Mouse (Mus musculus) midbrain, embryonic 15.5 days (tissue): ENCODE results near the gene Trim17. TPM values are rescaled to one million over a fixed set of nuclear protein-coding genes. Genes with fewer than 3 reads are reported as not detected.

ENCODE experiments used
- ATAC-seq: fragments of 200-750 bp; cut with Nextera tagmentation; replicated peaks from 2 replicates; pipeline ENCODE4 v1.8.0; 2017; ENCODE audit warnings: moderate TSS enrichment
- H3K27ac ChIP-seq: fragments of 300-500 bp; sonication (generic); 2 replicates; pipeline ENCODE4 v1.5.1; 2015; ENCODE audit warnings: mild to moderate bottlenecking, inconsistent platforms
- H3K27me3 ChIP-seq: fragments of 300-500 bp; sonication (generic); replicated peaks from 2 replicates; pipeline ENCODE4 v1.6.1; 2015; ENCODE audit warnings: inconsistent platforms
- H3K36me3 ChIP-seq: fragments of 300-500 bp; sonication (generic); replicated peaks from 2 replicates; pipeline ENCODE4 v1.6.1; 2015; ENCODE audit warnings: inconsistent platforms
- H3K4me1 ChIP-seq: fragments of 300-500 bp; sonication (generic); 2 replicates; pipeline ENCODE4 v1.6.1; 2015; ENCODE audit warnings: inconsistent platforms
- H3K4me2 ChIP-seq: fragments of 300-500 bp; sonication (generic); 2 replicates; pipeline ENCODE4 v1.6.1; 2015; ENCODE audit warnings: inconsistent platforms, mild to moderate bottlenecking, moderate library complexity
- H3K4me3 ChIP-seq: fragments of 300-500 bp; sonication (generic); 2 replicates; pipeline ENCODE4 v1.5.1; 2015; ENCODE audit warnings: mild to moderate bottlenecking, inconsistent platforms
- H3K9ac ChIP-seq: fragments of 300-500 bp; sonication (generic); 2 replicates; pipeline ENCODE4 v1.6.1; 2015; ENCODE audit warnings: mild to moderate bottlenecking, inconsistent platforms
- H3K9me3 ChIP-seq: fragments of 300-500 bp; sonication (generic); 2 replicates; pipeline ENCODE4 v1.6.1; 2016; ENCODE audit warnings: inconsistent platforms
- WGBS: fragments of 180-500 bp; shearing (Covaris S2); methylation state at CpG from one replicate; pipeline ENCODE4 v1.1.7; 2015; ENCODE audit warnings: mixed read lengths; 5-methylcytosine and 5-hydroxymethylcytosine counted together
- polyA plus RNA-seq: library from polyadenylated mRNA; unstranded; fragments of >200 nt; fragmentation: Nextera tagmentation; extraction: Ambion mirVana; gene quantifications from 2 replicates; pipeline ENCODE4 v1.2.1, GENCODE M21; 2015

The Trim17 gene
- polyA plus RNA-seq, 1 experiment from 2014 or later = 2.0 TPM

DNA sequence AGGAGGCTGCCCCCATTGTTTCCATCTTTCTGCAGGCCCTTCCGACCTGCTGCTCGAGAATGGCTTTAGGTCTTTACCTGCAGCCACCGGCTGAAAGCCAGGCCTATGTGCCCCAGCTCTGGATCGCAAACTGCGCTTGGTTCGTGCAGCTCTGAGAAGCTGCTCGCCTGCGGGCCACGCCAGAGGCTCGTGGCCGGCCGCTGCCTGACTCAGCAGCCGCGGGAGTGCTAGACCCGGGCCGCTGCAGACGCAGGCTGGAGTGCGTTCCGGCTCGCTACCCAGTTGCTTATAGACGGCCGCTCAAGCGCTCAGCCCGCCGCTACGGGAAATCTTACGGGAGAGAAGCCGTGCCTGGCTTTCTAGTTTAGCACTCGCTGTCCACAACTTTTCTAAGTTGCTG is 22.7 kb downstream of the Trim17 start:
- Histone ChIP-seq H3K36me3 (peaks cover 3% of the 10 kb centered on the region; the same call in 1 of the 2 replicates), H3K4me3 (peak overlapping the region; percentile 93), H3K27me3 (no peaks in the 10 kb centered on the region), H3K9ac (peak overlapping the region; percentile 85), H3K27ac (peak overlapping the region; percentile 76), H3K9me3 (no peaks in the 10 kb centered on the region), H3K4me1 (peaks cover 50% of the 10 kb centered on the region), H3K4me2 (peak overlapping the region; percentile 99)
- under 1% methylated on average over 29 of the region's 29 CpGs for WGBS
- ATAC-seq = no peak

DNA sequence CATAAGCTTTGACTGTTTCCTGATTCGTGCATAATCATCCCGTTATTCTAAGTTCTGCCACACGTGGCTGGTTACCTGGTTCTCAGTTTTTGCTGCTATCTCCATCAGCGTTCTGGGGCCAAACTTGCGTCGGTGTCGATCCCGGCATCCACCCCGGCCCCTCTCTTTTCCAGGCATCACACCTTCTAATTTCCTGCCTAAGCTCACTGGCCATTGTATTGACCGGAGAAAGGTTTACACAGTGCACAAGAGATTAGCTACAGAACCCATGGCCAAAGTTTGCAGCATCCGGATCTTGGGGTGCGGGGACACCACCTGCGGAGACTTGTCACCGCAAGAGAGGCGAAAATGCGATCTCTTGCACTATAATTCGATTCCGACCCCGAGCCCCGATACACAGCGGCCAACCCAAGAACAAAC is 23.1 kb downstream of the Trim17 start:
- WGBS = under 1% methylated on average over 21 of the region's 21 CpGs
- peak overlapping the region; percentile 93 for H3K4me3 ChIP-seq
- peak; percentile 37; the same call in 1 of the 2 replicates for ATAC-seq
- peak overlapping the region; percentile 99 for H3K4me2 ChIP-seq
- H3K9me3 ChIP-seq = no peaks in the 10 kb centered on the region
- H3K36me3 ChIP-seq = peaks cover 8% of the 10 kb centered on the region; the same call in 1 of the 2 replicates
- peaks cover 50% of the 10 kb centered on the region for H3K4me1 ChIP-seq
- no peaks in the 10 kb centered on the region for H3K27me3 ChIP-seq
- H3K9ac ChIP-seq = peak overlapping the region; percentile 85
- peak overlapping the region; percentile 76 for H3K27ac ChIP-seq

GRCm38 (mm10) chr11:58978027-58978705 is 23.7 kb downstream of the Trim17 start, which contains the start of gene Trim11:
Gene Trim11, plus strand, starts transcription at chr11:58978093.
- peak; percentile 88 for ATAC-seq
- Histone ChIP-seq H3K9me3 (no peaks in the 10 kb centered on the region), H3K36me3 (peaks cover 10% of the 10 kb centered on the region; the same call in 1 of the 2 replicates), H3K4me1 (peaks cover 50% of the 10 kb centered on the region), H3K27me3 (no peaks in the 10 kb centered on the region), H3K4me3 (peak within 1 kb of the TSS; percentile 93), H3K4me2 (peak within 1 kb of the TSS; percentile 99), H3K9ac (peak within 1 kb of the TSS; percentile 85), H3K27ac (peak within 1 kb of the TSS; percentile 76)
- WGBS = under 1% methylated on average over 64 of the region's 64 CpGs

- no peak overlapping the region for H3K27ac ChIP-seq
- peak overlapping the region; percentile 99 for H3K4me2 ChIP-seq
- H3K9me3 ChIP-seq = no peaks in the 10 kb centered on the region
- 4% methylated on average over 5 of the region's 5 CpGs for WGBS
- peaks cover 10% of the 10 kb centered on the region; the same call in 1 of the 2 replicates for H3K36me3 ChIP-seq
- peak; percentile 18; the same call in 1 of the 2 replicates for ATAC-seq
- peak overlapping the region; percentile 85 for H3K9ac ChIP-seq
- peak overlapping the region; percentile 93 for H3K4me3 ChIP-seq
- H3K4me1 ChIP-seq = peaks cover 50% of the 10 kb centered on the region
- no peaks in the 10 kb centered on the region for H3K27me3 ChIP-seq
Measured at GRCm38 (mm10) chr11:58978706-58979030, 24.2 kb downstream of the Trim17 start.

DNA sequence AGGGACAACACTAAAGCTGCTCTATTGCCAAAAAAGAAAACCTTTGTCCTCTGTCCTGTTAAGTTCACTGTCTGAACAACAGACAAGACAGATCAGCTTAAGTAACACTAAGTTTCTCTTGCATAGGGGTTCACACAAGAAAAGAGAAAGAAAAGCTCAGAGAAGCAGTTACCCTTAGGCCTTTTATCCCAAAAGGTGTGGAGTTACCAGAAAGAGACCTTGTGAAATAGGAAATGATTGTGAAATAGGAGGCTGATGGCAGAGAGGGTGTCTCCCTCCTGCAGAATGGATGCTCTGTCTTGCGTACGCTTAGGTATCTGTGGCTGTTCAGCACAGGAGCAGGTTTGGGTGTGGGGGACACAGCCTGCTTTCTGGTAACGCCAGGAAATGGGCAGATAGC is 24.7 kb downstream of the Trim17 start:
- H3K9ac ChIP-seq = peak overlapping the region; percentile 85
- H3K9me3 ChIP-seq = no peaks in the 10 kb centered on the region
- no peak overlapping the region for H3K27ac ChIP-seq
- peak overlapping the region; percentile 93 for H3K4me3 ChIP-seq
- peaks cover 10% of the 10 kb centered on the region; the same call in 1 of the 2 replicates for H3K36me3 ChIP-seq
- H3K4me1 ChIP-seq = peaks cover 50% of the 10 kb centered on the region
- H3K4me2 ChIP-seq = peak overlapping the region; percentile 99
- 80% methylated on average over 3 of the region's 3 CpGs for WGBS
- H3K27me3 ChIP-seq = no peaks in the 10 kb centered on the region
- ATAC-seq = no peak

GRCm38 (mm10) chr11:58979661-58980060 is 25.2 kb downstream of the Trim17 start:
- peak overlapping the region; percentile 93 for H3K4me3 ChIP-seq
- 85% methylated on average over 7 of the region's 7 CpGs for WGBS
- H3K27ac ChIP-seq = no peak overlapping the region
- H3K9ac ChIP-seq = peak overlapping the region; percentile 85; the same call in 1 of the 2 replicates
- no peak for ATAC-seq
- peaks cover 11% of the 10 kb centered on the region; the same call in 1 of the 2 replicates for H3K36me3 ChIP-seq
- H3K4me1 ChIP-seq = peaks cover 50% of the 10 kb centered on the region
- H3K27me3 ChIP-seq = no peaks in the 10 kb centered on the region
- H3K4me2 ChIP-seq = peak overlapping the region; percentile 99
- H3K9me3 ChIP-seq = no peaks in the 10 kb centered on the region

GRCm38 (mm10) chr11:58980381-58980990 is 26.0 kb downstream of the Trim17 start:
- no peak for ATAC-seq
- no peaks in the 10 kb centered on the region for H3K27me3 ChIP-seq
- H3K27ac ChIP-seq = no peak overlapping the region
- no peak overlapping the region for H3K4me3 ChIP-seq
- H3K9me3 ChIP-seq = no peaks in the 10 kb centered on the region
- 69% methylated on average over 5 of the region's 5 CpGs for WGBS
- H3K9ac ChIP-seq = no peak overlapping the region
- peaks cover 15% of the 10 kb centered on the region; the same call in 1 of the 2 replicates for H3K36me3 ChIP-seq
- H3K4me1 ChIP-seq = peaks cover 47% of the 10 kb centered on the region
- peak overlapping the region; percentile 99 for H3K4me2 ChIP-seq

DNA sequence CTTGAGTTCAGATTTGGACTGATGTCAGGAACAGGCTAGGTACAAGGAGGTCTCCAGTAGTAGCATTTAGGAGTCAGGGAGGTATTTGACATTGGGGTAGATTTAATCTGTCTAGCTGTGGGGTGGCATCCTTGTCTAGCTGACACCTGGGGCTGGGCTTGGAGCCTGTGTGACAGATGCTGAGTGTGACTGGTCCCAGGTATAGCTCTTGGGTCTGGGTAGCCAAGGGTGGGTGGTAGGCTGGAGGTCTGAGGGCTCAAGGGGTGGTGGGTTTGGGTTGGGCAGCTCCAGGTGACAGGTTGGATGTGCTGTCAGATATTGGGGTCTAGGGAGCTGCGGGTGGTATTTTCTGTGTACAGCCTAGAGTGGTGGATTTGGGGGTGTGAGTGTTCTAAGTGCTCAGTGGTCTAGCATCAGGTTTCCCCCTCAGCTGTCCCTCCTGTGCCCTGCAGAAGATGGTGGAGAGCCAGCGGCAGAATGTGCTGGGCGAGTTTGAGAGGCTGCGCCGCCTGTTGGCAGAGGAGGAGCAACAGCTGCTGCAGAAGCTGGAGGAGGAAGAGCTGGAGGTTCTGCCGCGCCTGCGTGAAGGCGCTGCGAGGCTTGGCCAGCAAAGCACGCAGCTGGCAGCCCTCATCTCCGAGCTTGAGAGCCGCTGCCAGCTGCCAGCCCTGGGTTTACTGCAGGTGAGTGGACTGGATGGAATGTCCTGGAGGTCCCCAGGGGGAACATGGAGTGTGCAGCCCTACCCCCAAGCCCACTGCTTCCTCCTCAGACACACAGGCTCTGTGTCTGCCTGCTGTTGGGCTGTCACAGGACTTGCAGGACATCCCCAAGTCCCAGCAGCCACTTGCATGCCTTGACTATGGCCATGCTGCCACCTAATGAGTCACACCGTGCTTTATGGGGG is 27.3 kb downstream of the Trim17 start:
- no peak for ATAC-seq
- no peak overlapping the region for H3K9ac ChIP-seq

DNA sequence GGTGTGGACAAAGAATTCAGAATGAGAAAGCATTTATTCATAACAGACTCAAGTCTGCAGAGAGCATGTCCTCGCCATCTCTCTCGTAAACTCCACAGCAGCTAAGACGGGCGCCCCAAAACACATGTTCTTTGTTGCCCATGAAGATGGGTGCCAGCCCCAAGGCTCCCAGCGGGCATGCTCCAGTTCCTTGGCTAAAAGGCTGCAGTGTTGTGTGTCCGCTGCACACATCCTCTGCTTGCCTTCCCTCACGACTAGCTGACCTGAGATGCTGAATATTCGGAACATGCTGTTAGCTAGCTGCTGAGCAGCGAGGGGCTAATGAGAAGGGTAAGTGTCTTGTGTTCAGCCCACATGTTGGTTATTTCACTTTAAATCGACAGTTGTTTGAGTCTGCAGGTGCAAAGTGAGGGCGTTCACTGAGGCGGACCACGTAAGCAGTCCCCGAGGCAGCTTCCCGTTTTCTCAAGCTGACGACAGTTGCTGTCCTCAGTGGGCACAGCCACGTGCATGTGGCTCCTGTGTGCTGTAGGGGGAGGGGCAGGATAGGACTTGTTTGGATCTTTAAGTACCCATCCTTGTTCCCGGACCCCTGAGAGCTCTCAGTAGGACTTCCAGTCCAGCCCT is 28.1 kb downstream of the Trim17 start:
- Histone ChIP-seq H3K27me3 (no peaks in the 10 kb centered on the region), H3K4me2 (no peak overlapping the region), H3K9ac (no peak overlapping the region), H3K36me3 (peaks cover 24% of the 10 kb centered on the region; the same call in 1 of the 2 replicates), H3K27ac (no peak overlapping the region), H3K4me3 (no peak overlapping the region), H3K9me3 (no peaks in the 10 kb centered on the region), H3K4me1 (peaks cover 35% of the 10 kb centered on the region)
- 86% methylated on average over 18 of the region's 18 CpGs for WGBS
- ATAC-seq = no peak

More for the DNA sequence above, 27.3 kb downstream of the Trim17 start:
- no peak overlapping the region for H3K27ac ChIP-seq
- WGBS = 46% methylated on average over 14 of the region's 14 CpGs
- peaks cover 39% of the 10 kb centered on the region for H3K4me1 ChIP-seq
- peaks cover 19% of the 10 kb centered on the region; the same call in 1 of the 2 replicates for H3K36me3 ChIP-seq
- H3K27me3 ChIP-seq = no peaks in the 10 kb centered on the region
- H3K4me2 ChIP-seq = no peak overlapping the region
- no peak overlapping the region for H3K4me3 ChIP-seq
- no peaks in the 10 kb centered on the region for H3K9me3 ChIP-seq

DNA sequence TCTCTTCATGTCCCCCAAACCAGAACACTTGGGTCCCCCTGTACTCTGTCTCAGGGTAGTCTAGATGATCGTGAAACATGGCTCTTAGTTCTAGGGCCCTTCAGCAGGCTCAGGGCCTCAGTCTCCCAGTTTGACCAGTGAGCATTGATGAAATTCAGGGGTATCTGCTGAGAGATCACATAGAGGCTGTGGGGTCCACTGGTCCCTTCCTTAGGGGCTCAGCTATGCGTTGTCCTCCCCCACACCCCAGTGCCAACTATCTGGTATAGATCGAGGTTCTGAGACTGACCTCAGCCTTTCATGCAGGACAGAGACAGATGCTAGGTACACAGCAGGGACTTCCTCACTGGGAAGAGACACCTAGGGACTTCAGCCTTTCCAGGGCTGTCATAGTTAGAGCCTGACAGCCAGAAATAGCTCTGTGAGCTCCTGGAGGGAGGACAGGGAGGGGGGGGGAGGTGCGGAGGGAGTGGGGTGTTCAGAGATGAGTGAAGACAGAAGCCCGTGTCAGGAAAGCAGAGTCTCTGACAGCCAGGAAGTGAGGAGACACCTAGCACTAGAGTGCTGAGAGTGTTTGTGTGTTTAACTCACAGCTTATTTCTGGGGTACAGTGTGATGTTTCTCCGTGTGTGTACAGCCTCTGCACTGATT is 29.3 kb downstream of the Trim17 start:
- no peak for ATAC-seq

DNA sequence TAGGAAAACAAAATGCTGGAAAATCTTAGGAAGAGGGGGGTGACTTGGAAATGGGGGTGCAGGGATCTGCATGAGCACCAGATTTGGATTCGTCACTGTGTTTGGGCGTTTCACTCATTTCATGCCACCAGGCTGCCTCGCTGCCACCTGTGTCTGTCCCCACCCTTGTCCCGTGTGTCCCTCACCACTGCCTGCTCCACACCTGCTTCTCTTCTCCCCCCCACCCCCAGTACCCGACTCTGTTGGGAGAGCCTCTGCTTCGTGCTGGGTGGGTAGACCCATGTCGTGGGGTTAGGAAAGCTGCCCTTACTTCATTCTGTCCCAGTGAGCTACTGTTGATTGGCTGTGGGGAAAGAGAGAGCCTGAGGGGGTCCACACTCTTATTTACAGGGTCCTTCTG is 30.2 kb downstream of the Trim17 start:
- WGBS = 96% methylated on average over 7 of the region's 7 CpGs
- Histone ChIP-seq H3K4me2 (no peak overlapping the region), H3K9ac (no peak overlapping the region), H3K9me3 (no peaks in the 10 kb centered on the region), H3K36me3 (peaks cover 35% of the 10 kb centered on the region), H3K27me3 (no peaks in the 10 kb centered on the region), H3K4me1 (peaks cover 23% of the 10 kb centered on the region), H3K4me3 (no peak overlapping the region), H3K27ac (no peak overlapping the region)
- ATAC-seq = no peak

More for the DNA sequence above, 29.3 kb downstream of the Trim17 start:
- H3K27me3 ChIP-seq = no peaks in the 10 kb centered on the region
- H3K4me1 ChIP-seq = peaks cover 31% of the 10 kb centered on the region
- H3K9me3 ChIP-seq = no peaks in the 10 kb centered on the region
- no peak overlapping the region for H3K27ac ChIP-seq
- no peak overlapping the region for H3K4me2 ChIP-seq
- 92% methylated on average over 6 of the region's 6 CpGs for WGBS
- no peak overlapping the region for H3K9ac ChIP-seq
- peaks cover 27% of the 10 kb centered on the region; the same call in 1 of the 2 replicates for H3K36me3 ChIP-seq
- H3K4me3 ChIP-seq = no peak overlapping the region
